Mouse (Mus musculus): ENCODE data around the gene Fam199x. TPM values are rescaled to one million over a fixed set of nuclear protein-coding genes. Genes with fewer than 3 reads are reported as not detected.

Fam199x gene
- polyA plus RNA-seq (2014; fragmentation: Nextera tagmentation; extraction: Ambion mirVana) = 7.6 and 7.9 TPM in 2 replicates

DNA sequence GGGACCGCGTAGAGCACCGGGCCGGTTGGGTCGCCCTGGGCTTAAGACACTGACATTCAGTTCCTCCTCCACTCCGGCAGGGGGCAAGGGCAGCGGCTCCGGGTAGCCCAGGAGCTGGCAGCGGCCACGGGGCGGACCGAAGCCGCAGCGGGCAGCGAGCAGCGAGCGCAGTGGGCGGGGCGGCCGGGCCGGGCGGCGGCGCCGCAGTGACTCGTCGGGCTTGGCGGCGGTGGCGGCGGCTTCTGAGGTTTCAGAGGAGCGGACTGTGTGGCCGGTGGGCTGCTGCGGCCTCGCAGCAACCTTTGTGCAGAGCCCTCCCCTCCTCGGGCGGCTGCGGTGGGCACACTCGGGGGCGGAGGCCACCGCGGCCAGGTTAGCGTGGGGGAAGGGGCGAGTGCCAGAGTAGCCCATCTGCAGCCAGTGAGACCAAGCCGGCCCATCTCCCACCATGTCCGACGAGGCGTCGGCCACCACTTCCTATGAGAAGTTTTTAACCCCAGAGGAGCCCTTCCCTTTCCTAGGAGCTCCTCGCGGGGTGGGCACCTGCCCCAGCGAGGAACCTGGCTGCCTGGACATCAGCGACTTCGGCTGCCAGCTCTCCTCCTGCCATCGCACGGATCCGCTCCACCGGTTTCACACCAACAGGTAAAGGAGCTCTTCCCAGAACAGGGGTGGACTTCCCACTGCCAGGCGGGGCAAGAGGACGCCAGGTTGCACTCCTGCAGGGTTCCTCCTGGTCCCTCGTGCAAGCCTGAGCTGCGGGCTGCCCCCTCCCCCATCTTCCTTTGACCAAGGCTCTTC is at the start of gene Fam199x:
Gene Fam199x (plus strand): TSS at position 170 of the 801 bp plus-strand sequence.
- Histone ChIP-seq H3K27ac (ENCODE audit: low read depth, low read length) (peak within 1 kb of the TSS; percentile 50; the same call in 1 of the 2 replicates), H3K9ac (ENCODE audit: low read depth, low read length) (peak within 1 kb of the TSS; percentile 78)
- 12% methylated on average over 52 of the region's 62 CpGs for WGBS (ENCODE audit: insufficient replicate concordance)

DNA sequence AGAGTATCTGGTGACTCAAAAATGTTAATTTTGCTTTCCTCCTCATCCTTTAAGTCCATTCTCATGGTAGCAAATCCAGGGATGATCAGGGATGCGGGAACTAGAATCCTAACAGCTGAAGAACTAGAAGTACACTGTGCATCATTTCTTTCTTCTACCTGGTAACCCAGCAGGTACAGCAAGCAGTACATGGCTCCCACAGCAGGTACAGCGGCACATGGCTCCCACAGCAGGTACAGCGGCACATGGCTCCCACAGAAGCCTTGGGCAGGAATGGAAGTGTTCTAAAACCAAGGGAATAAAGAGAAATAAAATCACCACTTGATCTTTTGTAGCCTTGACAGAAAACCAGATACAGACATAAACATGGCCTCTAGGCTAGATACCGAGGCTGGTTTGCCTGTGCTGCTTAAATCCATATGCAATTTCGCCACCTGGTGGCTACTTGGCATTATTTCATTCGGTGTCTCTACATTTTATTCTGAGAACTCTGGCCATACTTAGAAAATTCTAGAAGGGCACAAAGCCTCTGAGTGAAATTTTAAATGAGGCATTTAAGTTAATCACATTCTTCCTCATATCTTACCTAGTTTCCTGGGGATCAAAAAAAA is 34.2 kb upstream of the Fam199x start:
- Histone ChIP-seq H3K36me3 (ENCODE audit: control insufficient read depth, insufficient read depth, low read length) (no peaks in the 10 kb centered on the region), H3K4me1 (ENCODE audit: control insufficient read depth, insufficient read depth, low read length) (no peaks in the 10 kb centered on the region), H3K4me2 (no peak overlapping the region), H3K4me3 (ENCODE audit: low read depth, low read length) (no peak overlapping the region), H3K9me3 (replicated peaks; ENCODE audit: control insufficient read depth, low read length) (no peaks in the 10 kb centered on the region), H3K27ac (ENCODE audit: low read depth, low read length) (no peak overlapping the region), H3K27me3 (ENCODE audit: control insufficient read depth, insufficient read depth, low read length) (no peaks in the 10 kb centered on the region), H3K9ac (ENCODE audit: low read depth, low read length) (no peak overlapping the region)
- 52% methylated on average over 6 of the region's 6 CpGs for WGBS (ENCODE audit: insufficient replicate concordance)
- no peak for ATAC-seq (replicated peaks; ENCODE audit: insufficient number of reproducible peaks, low FRiP score, low TSS enrichment)

More for the DNA sequence above, at the start of gene Fam199x:
- ATAC-seq (replicated peaks; ENCODE audit: insufficient number of reproducible peaks, low FRiP score, low TSS enrichment) = peak; percentile 90
- Histone ChIP-seq H3K4me3 (ENCODE audit: low read depth, low read length) (peak within 1 kb of the TSS; percentile 66), H3K36me3 (ENCODE audit: control insufficient read depth, insufficient read depth, low read length) (no peaks in the 10 kb centered on the region), H3K27me3 (ENCODE audit: control insufficient read depth, insufficient read depth, low read length) (no peaks in the 10 kb centered on the region; the same call in 1 of the 2 replicates), H3K4me2 (peak within 1 kb of the TSS; percentile 69), H3K4me1 (ENCODE audit: control insufficient read depth, insufficient read depth, low read length) (no peaks in the 10 kb centered on the region), H3K9me3 (replicated peaks; ENCODE audit: control insufficient read depth, low read length) (no peaks in the 10 kb centered on the region)

DNA sequence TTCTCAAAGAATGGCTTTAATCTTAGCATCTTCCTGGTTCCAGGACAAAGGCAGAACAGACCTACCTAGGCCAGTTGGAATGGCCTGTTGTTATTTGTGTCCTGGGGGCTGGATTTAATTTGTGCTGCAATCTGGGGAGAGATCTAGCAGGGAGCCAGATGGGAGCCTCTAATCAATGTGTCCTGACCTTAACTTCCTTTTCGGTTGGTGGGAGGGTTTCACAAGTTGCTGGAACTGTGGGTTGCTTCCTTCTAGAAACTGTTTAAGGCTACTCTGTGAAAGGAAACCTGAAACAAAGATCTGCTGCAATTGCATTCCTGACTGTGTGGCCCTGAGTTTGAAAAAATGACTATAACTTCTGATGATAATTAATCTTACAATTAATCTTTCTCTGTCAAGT is 31.7 kb upstream of the Fam199x start:
- Histone ChIP-seq H3K4me2 (no peak overlapping the region), H3K4me1 (ENCODE audit: control insufficient read depth, insufficient read depth, low read length) (no peaks in the 10 kb centered on the region), H3K36me3 (ENCODE audit: control insufficient read depth, insufficient read depth, low read length) (no peaks in the 10 kb centered on the region), H3K9me3 (replicated peaks; ENCODE audit: control insufficient read depth, low read length) (no peaks in the 10 kb centered on the region), H3K4me3 (ENCODE audit: low read depth, low read length) (no peak overlapping the region), H3K27ac (ENCODE audit: low read depth, low read length) (no peak overlapping the region), H3K27me3 (ENCODE audit: control insufficient read depth, insufficient read depth, low read length) (no peaks in the 10 kb centered on the region), H3K9ac (ENCODE audit: low read depth, low read length) (no peak overlapping the region)
- ATAC-seq (replicated peaks; ENCODE audit: insufficient number of reproducible peaks, low FRiP score, low TSS enrichment) = no peak
- WGBS (ENCODE audit: insufficient replicate concordance) = 65% methylated on average over 1 of the region's 1 CpGs

DNA sequence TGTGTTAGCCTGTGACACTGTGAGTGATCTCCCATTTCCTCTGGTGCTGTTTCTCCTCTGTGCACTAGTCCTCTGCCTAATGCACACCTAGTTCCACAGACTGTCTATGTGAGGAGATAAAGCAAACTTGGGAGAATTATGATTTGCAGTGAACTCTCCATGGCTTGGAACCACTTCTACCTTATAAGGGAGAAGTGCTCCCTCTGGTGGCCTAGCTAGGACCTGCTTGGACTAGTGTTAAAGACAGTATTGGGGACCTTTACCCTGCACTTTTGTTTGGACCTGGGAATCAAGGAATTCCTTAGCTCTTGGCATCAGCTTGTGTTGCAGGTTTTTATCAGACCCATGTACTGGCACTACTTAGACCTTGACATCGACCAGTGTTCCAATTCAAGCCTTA is 30.1 kb upstream of the Fam199x start:
- Histone ChIP-seq H3K4me1 (ENCODE audit: control insufficient read depth, insufficient read depth, low read length) (no peaks in the 10 kb centered on the region), H3K9me3 (replicated peaks; ENCODE audit: control insufficient read depth, low read length) (no peaks in the 10 kb centered on the region), H3K27me3 (ENCODE audit: control insufficient read depth, insufficient read depth, low read length) (no peaks in the 10 kb centered on the region), H3K9ac (ENCODE audit: low read depth, low read length) (no peak overlapping the region), H3K36me3 (ENCODE audit: control insufficient read depth, insufficient read depth, low read length) (no peaks in the 10 kb centered on the region), H3K27ac (ENCODE audit: low read depth, low read length) (no peak overlapping the region), H3K4me2 (no peak overlapping the region), H3K4me3 (ENCODE audit: low read depth, low read length) (no peak overlapping the region)
- no peak for ATAC-seq (replicated peaks; ENCODE audit: insufficient number of reproducible peaks, low FRiP score, low TSS enrichment)
- 24% methylated on average over 1 of the region's 1 CpGs for WGBS (ENCODE audit: insufficient replicate concordance)

DNA sequence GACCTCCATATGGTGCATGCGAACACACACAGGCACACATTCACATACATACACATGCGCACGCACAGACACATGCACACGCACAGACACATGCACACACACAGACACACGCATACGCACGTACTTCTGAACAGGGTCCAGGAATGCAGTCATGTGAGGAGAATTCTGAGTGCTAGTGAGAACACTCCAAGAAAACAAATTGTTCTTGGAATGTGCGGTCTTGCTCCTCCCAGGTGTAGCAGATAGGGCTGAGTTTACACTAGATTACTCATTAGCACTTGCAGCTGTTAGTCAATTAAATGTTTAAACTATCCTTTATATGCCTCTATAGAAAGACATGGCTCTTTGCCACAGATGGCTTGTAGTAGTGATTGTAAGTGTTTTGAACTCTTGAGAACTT is 18.5 kb upstream of the Fam199x start:
- Histone ChIP-seq H3K4me2 (no peak overlapping the region), H3K36me3 (ENCODE audit: control insufficient read depth, insufficient read depth, low read length) (no peaks in the 10 kb centered on the region), H3K9me3 (replicated peaks; ENCODE audit: control insufficient read depth, low read length) (no peaks in the 10 kb centered on the region), H3K27me3 (ENCODE audit: control insufficient read depth, insufficient read depth, low read length) (no peaks in the 10 kb centered on the region), H3K27ac (ENCODE audit: low read depth, low read length) (no peak overlapping the region), H3K4me3 (ENCODE audit: low read depth, low read length) (no peak overlapping the region), H3K4me1 (ENCODE audit: control insufficient read depth, insufficient read depth, low read length) (no peaks in the 10 kb centered on the region), H3K9ac (ENCODE audit: low read depth, low read length) (no peak overlapping the region)
- ATAC-seq (replicated peaks; ENCODE audit: insufficient number of reproducible peaks, low FRiP score, low TSS enrichment) = no peak
- WGBS (ENCODE audit: insufficient replicate concordance) = 98% methylated on average over 8 of the region's 8 CpGs

DNA sequence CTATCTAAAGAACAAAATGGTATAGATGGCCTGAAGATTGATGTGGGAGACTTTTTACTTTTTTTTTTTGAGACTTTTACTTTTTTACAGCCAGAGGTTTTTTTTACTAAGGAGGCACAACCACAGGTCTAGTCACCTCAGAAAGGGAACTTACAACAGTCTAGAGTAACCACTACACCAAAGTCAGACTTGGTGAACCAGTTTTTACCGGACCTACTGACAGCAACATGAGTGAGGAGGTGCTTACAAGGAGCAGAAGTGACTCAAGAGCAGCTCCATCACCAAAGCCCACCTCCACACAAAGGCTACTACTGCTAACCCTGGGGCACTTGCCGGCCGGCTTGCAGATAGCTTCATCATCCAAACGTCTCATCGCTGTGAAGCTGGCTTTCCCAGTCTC is 17.7 kb upstream of the Fam199x start:
- 81% methylated on average over 5 of the region's 5 CpGs for WGBS (ENCODE audit: insufficient replicate concordance)
- no peak for ATAC-seq (replicated peaks; ENCODE audit: insufficient number of reproducible peaks, low FRiP score, low TSS enrichment)

DNA sequence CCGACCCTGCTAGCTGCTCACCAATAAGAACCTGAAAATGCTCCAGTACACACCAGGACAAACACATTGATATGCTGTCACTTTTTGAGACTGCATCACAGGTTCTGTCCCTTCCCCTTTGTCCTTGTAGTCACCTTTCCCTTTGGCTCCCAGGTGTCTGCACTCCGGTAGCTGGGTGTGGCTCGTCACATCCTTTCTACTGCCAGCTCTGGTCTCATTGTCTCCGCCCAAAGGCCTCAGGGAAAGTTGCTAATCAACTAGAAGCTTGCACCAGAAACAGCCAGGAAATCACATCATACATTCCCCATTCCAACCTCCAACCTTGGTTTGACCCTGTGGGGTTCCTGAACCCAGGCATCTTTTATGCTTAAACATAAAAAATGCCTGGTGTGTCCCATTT is 15.1 kb upstream of the Fam199x start:
- WGBS (ENCODE audit: insufficient replicate concordance) = 68% methylated on average over 4 of the region's 4 CpGs
- Histone ChIP-seq H3K4me1 (ENCODE audit: control insufficient read depth, insufficient read depth, low read length) (no peaks in the 10 kb centered on the region), H3K27me3 (ENCODE audit: control insufficient read depth, insufficient read depth, low read length) (no peaks in the 10 kb centered on the region), H3K4me2 (no peak overlapping the region), H3K36me3 (ENCODE audit: control insufficient read depth, insufficient read depth, low read length) (no peaks in the 10 kb centered on the region), H3K9me3 (replicated peaks; ENCODE audit: control insufficient read depth, low read length) (no peaks in the 10 kb centered on the region), H3K9ac (ENCODE audit: low read depth, low read length) (no peak overlapping the region), H3K4me3 (ENCODE audit: low read depth, low read length) (no peak overlapping the region), H3K27ac (ENCODE audit: low read depth, low read length) (no peak overlapping the region)
- ATAC-seq (replicated peaks; ENCODE audit: insufficient number of reproducible peaks, low FRiP score, low TSS enrichment) = no peak

More for the DNA sequence above, 17.7 kb upstream of the Fam199x start:
- Histone ChIP-seq H3K27me3 (ENCODE audit: control insufficient read depth, insufficient read depth, low read length) (no peaks in the 10 kb centered on the region), H3K27ac (ENCODE audit: low read depth, low read length) (no peak overlapping the region), H3K9ac (ENCODE audit: low read depth, low read length) (no peak overlapping the region), H3K4me3 (ENCODE audit: low read depth, low read length) (no peak overlapping the region), H3K36me3 (ENCODE audit: control insufficient read depth, insufficient read depth, low read length) (no peaks in the 10 kb centered on the region), H3K4me2 (no peak overlapping the region), H3K4me1 (ENCODE audit: control insufficient read depth, insufficient read depth, low read length) (no peaks in the 10 kb centered on the region), H3K9me3 (replicated peaks; ENCODE audit: control insufficient read depth, low read length) (no peaks in the 10 kb centered on the region)

DNA sequence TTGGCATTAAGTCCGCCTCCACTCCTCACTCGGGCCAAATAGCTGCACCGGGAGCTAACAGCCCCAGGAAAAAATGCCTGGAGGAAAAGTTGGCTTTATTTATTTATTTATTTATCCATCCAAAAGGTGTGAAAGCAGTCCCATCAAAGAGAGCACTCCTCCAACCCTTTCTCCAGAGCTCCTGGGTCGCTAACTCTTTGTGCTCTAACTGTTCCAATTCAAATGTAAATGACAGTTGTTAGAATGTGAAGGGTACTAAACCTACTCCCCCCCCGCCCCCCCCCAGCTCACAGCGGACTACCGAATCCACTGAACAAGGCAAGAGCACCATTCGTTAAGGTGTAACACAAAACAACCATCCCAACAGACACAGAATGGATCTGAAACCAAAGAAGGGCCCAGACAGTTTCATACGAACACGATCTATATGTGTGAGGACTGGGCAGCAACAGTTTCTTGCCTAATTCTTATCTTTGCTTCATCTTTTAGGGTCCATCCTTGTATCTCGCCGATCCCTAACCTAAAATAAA is 11.9 kb upstream of the Fam199x start:
- no peak for ATAC-seq (replicated peaks; ENCODE audit: insufficient number of reproducible peaks, low FRiP score, low TSS enrichment)
- H3K27me3 ChIP-seq (ENCODE audit: control insufficient read depth, insufficient read depth, low read length) = no peaks in the 10 kb centered on the region
- H3K9ac ChIP-seq (ENCODE audit: low read depth, low read length) = peak overlapping the region; percentile 76
- no peaks in the 10 kb centered on the region for H3K4me1 ChIP-seq (ENCODE audit: control insufficient read depth, insufficient read depth, low read length)
- no peaks in the 10 kb centered on the region for H3K36me3 ChIP-seq (ENCODE audit: control insufficient read depth, insufficient read depth, low read length)
- no peak overlapping the region for H3K27ac ChIP-seq (ENCODE audit: low read depth, low read length)
- peak overlapping the region; percentile 49 for H3K4me3 ChIP-seq (ENCODE audit: low read depth, low read length)
- 14% methylated on average over 12 of the region's 12 CpGs for WGBS (ENCODE audit: insufficient replicate concordance)
- H3K4me2 ChIP-seq = peak overlapping the region; percentile 62
- H3K9me3 ChIP-seq (replicated peaks; ENCODE audit: control insufficient read depth, low read length) = no peaks in the 10 kb centered on the region
